In the genomic region with DNA sequence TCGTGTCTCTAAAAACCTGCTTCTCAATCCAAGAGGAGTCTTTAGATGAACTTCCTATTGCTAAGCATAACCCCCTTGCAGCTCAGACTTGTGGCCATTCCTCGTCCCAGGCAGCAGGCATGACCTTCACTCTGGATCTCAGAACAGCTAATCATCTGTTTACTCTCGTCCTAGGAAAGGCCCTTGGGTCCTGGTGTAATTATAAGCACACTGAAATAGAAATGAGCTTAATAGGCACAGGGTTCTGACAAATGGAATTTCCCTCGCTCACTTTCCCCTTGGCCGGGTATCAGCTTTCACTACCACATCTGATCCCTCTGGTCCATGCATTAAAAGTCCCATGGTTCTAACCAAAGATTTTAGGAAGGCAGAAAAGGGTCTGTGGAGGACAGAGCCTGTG, we compare ENCODE assay signal across 15 mouse cellular contexts. TPM values are rescaled to one million over a fixed set of nuclear protein-coding genes. Genes with fewer than 3 reads are reported as not detected.
DNase-seq lines count a peak whose midpoint lies in the region; ATAC-seq and TF ChIP-seq lines count a peak whose summit lies in the region.
"Had no signal": no experiment of that assay in that cellular context is flagged by ENCODE, and none has a peak within 500 bp of the region (broad histone marks: within the 10 kb centered on the region; RNA-seq: fewer than 3 reads in every experiment).

No protein-coding gene starts in this region.

- no peak overlapping the region for H3K9ac ChIP-seq in midbrain, embryonic 11.5 days (ENCODE audit: low read length)
- no peak overlapping the region for H3K9ac ChIP-seq in midbrain, embryonic 14.5 days (replicated peaks; ENCODE audit: low read length)
- H3K9ac ChIP-seq in heart, embryonic 13.5 days, result 0 out of 2 replicates have a peak overlapping the region, but pooled peaks have one; percentile 2
- H3K9ac ChIP-seq in limb, embryonic 14.5 days (ENCODE audit: low read depth, low read length, severe bottlenecking), result no peak overlapping the region
- H3K9ac ChIP-seq: liver, postnatal 0 days had no signal

- ATAC-seq in midbrain, embryonic 11.5 days (ENCODE audit: low FRiP score), result peak; percentile 19; the same call in 1 of the 2 replicates
- no peak for ATAC-seq in midbrain, embryonic 14.5 days (ENCODE audit: low FRiP score, low TSS enrichment)
- peak; percentile 44; the same call in 1 of the 2 replicates for ATAC-seq in heart, embryonic 13.5 days (ENCODE audit: extremely low read depth, insufficient number of reproducible peaks, low FRiP score, low TSS enrichment)
- ATAC-seq in limb, embryonic 14.5 days (ENCODE audit: low FRiP score, low read depth), result 0 out of 2 replicates have a peak, but pooled peaks have one; percentile 26
- ATAC-seq: CD4-positive, CD25-positive, alpha-beta regulatory T cell, adult 4 months; intestine, embryonic 16.5 days; liver, postnatal 0 days had no signal

- H3K27ac ChIP-seq in heart, embryonic 10.5 days, result no peak overlapping the region
- H3K27ac ChIP-seq in midbrain, embryonic 11.5 days (ENCODE audit: low read depth, low read length), result no peak overlapping the region
- no peak overlapping the region for H3K27ac ChIP-seq in midbrain, embryonic 14.5 days (replicated peaks; ENCODE audit: low read depth, low read length)
- peak overlapping the region; percentile 80 for H3K27ac ChIP-seq in heart, embryonic 13.5 days (replicated peaks)
- H3K27ac ChIP-seq in limb, embryonic 14.5 days (replicated peaks; ENCODE audit: low read depth, low read length), result no peak overlapping the region
- H3K27ac ChIP-seq: layer of hippocampus, adult 2 months; stomach, postnatal 0 days had no signal

- no peaks in the 10 kb centered on the region for H3K9me3 ChIP-seq in heart, embryonic 10.5 days
- no peaks in the 10 kb centered on the region for H3K9me3 ChIP-seq in midbrain, embryonic 11.5 days (ENCODE audit: control insufficient read depth, low read length)
- H3K9me3 ChIP-seq in midbrain, embryonic 14.5 days (ENCODE audit: control insufficient read depth, low read length), result no peaks in the 10 kb centered on the region
- no peaks in the 10 kb centered on the region for H3K9me3 ChIP-seq in heart, embryonic 13.5 days
- no peaks in the 10 kb centered on the region for H3K9me3 ChIP-seq in limb, embryonic 14.5 days (ENCODE audit: control insufficient read depth, low read length)

- intact Hi-C loops in left cerebral cortex, postnatal 25 days (cut with DNase I), result no loop called here

- H3K36me3 ChIP-seq in heart, embryonic 10.5 days, result peaks cover 85% of the 10 kb centered on the region
- no peaks in the 10 kb centered on the region for H3K36me3 ChIP-seq in midbrain, embryonic 11.5 days (ENCODE audit: control insufficient read depth, insufficient read depth, low read length)
- no peaks in the 10 kb centered on the region for H3K36me3 ChIP-seq in midbrain, embryonic 14.5 days (ENCODE audit: control insufficient read depth, insufficient read depth, low read length)
- H3K36me3 ChIP-seq in heart, embryonic 13.5 days, result peaks cover 85% of the 10 kb centered on the region
- H3K36me3 ChIP-seq in limb, embryonic 14.5 days (ENCODE audit: control insufficient read depth, insufficient read depth, low read length), result no peaks in the 10 kb centered on the region

- no peak for TF ChIP-seq POLR2A in limb, embryonic 14.5 days (IDR thresholded peaks at IDR 0.05; ENCODE audit: borderline replicate concordance, extremely low read depth, insufficient read depth, insufficient read length)

- 52% methylated on average over 5 of the region's 5 CpGs for WGBS in heart, embryonic 10.5 days
- WGBS in midbrain, embryonic 11.5 days, result 63% methylated on average over 5 of the region's 5 CpGs
- WGBS in midbrain, embryonic 14.5 days, result 53% methylated on average over 5 of the region's 5 CpGs
- 31% methylated on average over 5 of the region's 5 CpGs for WGBS in heart, embryonic 13.5 days
- 11% methylated on average over 5 of the region's 5 CpGs for WGBS in limb, embryonic 14.5 days

- no peaks in the 10 kb centered on the region for H3K27me3 ChIP-seq in heart, embryonic 10.5 days (ENCODE audit: insufficient read depth, poor library complexity, severe bottlenecking)
- no peaks in the 10 kb centered on the region for H3K27me3 ChIP-seq in midbrain, embryonic 11.5 days (ENCODE audit: control insufficient read depth, insufficient read depth, low read length)
- no peaks in the 10 kb centered on the region for H3K27me3 ChIP-seq in midbrain, embryonic 14.5 days (ENCODE audit: control insufficient read depth, insufficient read depth, low read length)
- no peaks in the 10 kb centered on the region for H3K27me3 ChIP-seq in heart, embryonic 13.5 days (replicated peaks)
- H3K27me3 ChIP-seq in limb, embryonic 14.5 days (ENCODE audit: control insufficient read depth, insufficient read depth, low read length), result no peaks in the 10 kb centered on the region

- no peak overlapping the region for H3K4me3 ChIP-seq in heart, embryonic 10.5 days
- H3K4me3 ChIP-seq in midbrain, embryonic 11.5 days (ENCODE audit: low read depth, low read length), result no peak overlapping the region
- no peak overlapping the region for H3K4me3 ChIP-seq in midbrain, embryonic 14.5 days (replicated peaks; ENCODE audit: low read depth, low read length)
- H3K4me3 ChIP-seq in heart, embryonic 13.5 days, result no peak overlapping the region
- no peak overlapping the region for H3K4me3 ChIP-seq in limb, embryonic 14.5 days (replicated peaks; ENCODE audit: low read length)
- H3K4me3 ChIP-seq: layer of hippocampus, adult 2 months had no signal

- H3K4me1 ChIP-seq in heart, embryonic 10.5 days, result peaks cover 6% of the 10 kb centered on the region; the same call in 1 of the 2 replicates
- no peaks in the 10 kb centered on the region for H3K4me1 ChIP-seq in midbrain, embryonic 11.5 days (ENCODE audit: control insufficient read depth, insufficient read depth, low read length)
- no peaks in the 10 kb centered on the region for H3K4me1 ChIP-seq in midbrain, embryonic 14.5 days (ENCODE audit: control insufficient read depth, insufficient read depth, low read length)
- peaks cover 29% of the 10 kb centered on the region for H3K4me1 ChIP-seq in heart, embryonic 13.5 days
- 0 out of 2 replicates have a peak, but pooled peaks cover 2% of the 10 kb centered on the region for H3K4me1 ChIP-seq in limb, embryonic 14.5 days (ENCODE audit: control insufficient read depth, insufficient read depth, low read length)

- H3K4me2 ChIP-seq in midbrain, embryonic 11.5 days, result no peak overlapping the region
- H3K4me2 ChIP-seq in midbrain, embryonic 14.5 days (ENCODE audit: low read length), result no peak overlapping the region
- no peak overlapping the region for H3K4me2 ChIP-seq in heart, embryonic 13.5 days
- no peak overlapping the region for H3K4me2 ChIP-seq in limb, embryonic 14.5 days (replicated peaks; ENCODE audit: low read depth, low read length, severe bottlenecking)

- peak; percentile 61 to 63 for DNase-seq in heart, adult 18-20 months
- DNase-seq in heart, embryonic 10.5 days (ENCODE audit: low spot score), result no peak
- no peak for DNase-seq in midbrain, embryonic 11.5 days (ENCODE audit: low spot score, missing footprints)
- DNase-seq in midbrain, embryonic 14.5 days, result no peak
- DNase-seq in limb, embryonic 14.5 days (ENCODE audit: low spot score), result peak; percentile 29
- DNase-seq in adrenal gland, adult 2 months, result no peak
- DNase-seq in left cerebral cortex, postnatal 25 days (ENCODE audit: low spot score in 2 of 2), result no peak
- DNase-seq: cerebellum, adult 8-10 months; liver, postnatal 0 days; lung, postnatal 4 days had no signal

RNA-seq across cellular contexts. Expression of a gene that starts 27.8 kb away (rescaled TPM):
- 10 to 100 TPM; 29.4 to 33.8 TPM for total RNA-seq in heart, adult 18-20 months (2021)
- 32.6 and 52.1 TPM in 2 replicates for polyA plus RNA-seq in heart, embryonic 10.5 days (2016; fragmentation: Nextera tagmentation; extraction: Ambion mirVana)
- polyA plus RNA-seq in midbrain, embryonic 11.5 days (2014; fragmentation: Nextera tagmentation; extraction: Ambion mirVana), result 1.7 TPM in 2 replicates
- 1.5 and 2.1 TPM in 2 replicates for polyA plus RNA-seq in midbrain, embryonic 14.5 days (2014; fragmentation: Nextera tagmentation; extraction: Ambion mirVana)
- 71.7 and 84.7 TPM in 2 replicates for polyA plus RNA-seq in heart, embryonic 13.5 days (2015; fragmentation: Nextera tagmentation; extraction: Ambion mirVana)
- 4.2 and 5.0 TPM in 2 replicates for polyA plus RNA-seq in limb, embryonic 14.5 days (2012; rRNA removed)
- 3.4 and 3.5 TPM in 2 replicates for polyA plus RNA-seq in limb, embryonic 14.5 days (2014; fragmentation: Nextera tagmentation; extraction: Ambion mirVana)
- under 1 TPM; 0.10 to 0.17 TPM for total RNA-seq in adrenal gland, adult 2 months (2021)
- polyA plus RNA-seq in adrenal gland, adult 2 months (2012; rRNA removed), result 0.02 TPM in 1 of 2 replicates, not detected in the other
- total RNA-seq in left cerebral cortex, postnatal 25 days (2021), result under 1 TPM; 0.69 to 0.73 TPM
- polyA plus RNA-seq: CD4-positive, CD25-positive, alpha-beta regulatory T cell, adult 4 months had no signal

Comparison
In these comparisons a context has a peak if more than half of its experiments do, and no peak if none do; other contexts are left out.
1. DNase-seq: peak in heart, adult 18-20 months (2 of 2) and limb, embryonic 14.5 days (single experiment); none in heart, embryonic 10.5 days (single experiment), midbrain, embryonic 11.5 days (single experiment), midbrain, embryonic 14.5 days (single experiment), adrenal gland, adult 2 months (single experiment) and left cerebral cortex, postnatal 25 days (0 of 2).